Mouse (Mus musculus): ENCODE results near the gene Ctnnbl1.

Gene Ctnnbl1

GRCm38 (mm10) chr2:157750926-157751588, 13.9 kb downstream of the Ctnnbl1 start:
- DNase-seq (ENCODE audit: extremely low read depth, low read depth), result no peak

- no peak for DNase-seq (ENCODE audit: extremely low read depth, low read depth)
Measured at GRCm38 (mm10) chr2:157751589-157752373, 14.6 kb downstream of the Ctnnbl1 start.

- DNase-seq (ENCODE audit: extremely low read depth, low read depth), result no peak
Measured at GRCm38 (mm10) chr2:157752374-157752743, 15.2 kb downstream of the Ctnnbl1 start.

- DNase-seq (ENCODE audit: extremely low read depth, low read depth), result no peak
Measured at GRCm38 (mm10) chr2:157755771-157756170, 18.6 kb downstream of the Ctnnbl1 start.

DNA sequence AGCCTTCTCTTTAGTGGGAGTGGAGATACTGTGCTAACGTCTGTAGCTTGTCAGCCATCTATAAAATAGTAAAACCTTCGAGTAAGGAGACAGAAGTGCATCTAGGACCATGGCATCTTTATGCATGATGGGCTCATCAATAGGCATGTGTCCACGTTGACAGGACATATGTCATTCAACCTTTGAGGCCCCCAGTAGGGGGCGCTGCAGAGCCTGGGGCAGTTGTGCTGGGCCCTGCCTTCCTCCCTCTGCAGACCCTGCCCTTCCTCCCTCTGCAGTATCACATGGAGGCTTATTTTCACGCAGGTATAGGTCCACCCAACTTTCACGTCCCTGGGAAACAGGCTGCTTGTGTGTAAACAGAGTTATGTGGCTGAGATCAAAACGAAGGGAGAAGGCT, 19.0 kb downstream of the Ctnnbl1 start:
- DNase-seq (ENCODE audit: extremely low read depth, low read depth), result no peak

DNA sequence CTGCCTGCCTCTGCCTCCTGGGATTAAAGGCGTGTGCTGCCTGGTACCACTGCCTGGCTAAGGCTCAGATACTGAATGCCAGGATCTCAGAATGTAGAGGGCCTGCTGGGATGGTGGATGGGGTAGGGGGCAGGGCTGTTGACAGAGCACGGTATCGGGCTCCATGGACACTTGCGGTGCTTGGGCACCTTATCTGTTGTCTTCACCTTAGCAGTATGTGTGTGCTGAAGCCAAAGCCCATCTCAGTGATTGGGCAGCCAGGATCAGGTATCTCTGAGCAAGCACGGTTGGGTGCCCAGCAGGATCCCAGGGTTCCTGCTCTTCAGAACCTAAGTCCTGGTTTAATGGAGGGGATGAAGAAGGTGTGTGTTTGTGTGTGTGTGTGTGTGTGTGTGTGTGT, 21.2 kb downstream of the Ctnnbl1 start:
- no peak for DNase-seq (ENCODE audit: extremely low read depth, low read depth)

DNA sequence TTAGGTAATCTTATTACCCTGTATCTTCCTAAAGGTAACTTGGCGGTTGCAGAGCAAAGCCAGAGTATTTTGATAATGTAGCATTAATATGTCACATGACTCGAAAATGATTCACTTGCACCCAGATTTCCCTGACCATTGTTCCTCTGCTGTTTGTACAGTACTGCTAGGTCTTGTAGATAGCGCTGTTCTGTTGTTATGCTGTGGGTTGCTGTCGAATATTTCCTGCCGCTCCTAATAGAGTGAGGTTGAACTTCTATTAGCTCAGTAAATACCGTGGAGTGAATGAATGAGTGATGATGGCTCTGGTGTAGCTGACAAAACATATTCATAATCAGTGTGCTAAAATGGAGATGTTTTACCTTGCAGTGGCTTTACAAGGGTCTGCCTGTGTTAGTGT, 22.5 kb downstream of the Ctnnbl1 start:
- no peak for DNase-seq (ENCODE audit: extremely low read depth, low read depth)

DNA sequence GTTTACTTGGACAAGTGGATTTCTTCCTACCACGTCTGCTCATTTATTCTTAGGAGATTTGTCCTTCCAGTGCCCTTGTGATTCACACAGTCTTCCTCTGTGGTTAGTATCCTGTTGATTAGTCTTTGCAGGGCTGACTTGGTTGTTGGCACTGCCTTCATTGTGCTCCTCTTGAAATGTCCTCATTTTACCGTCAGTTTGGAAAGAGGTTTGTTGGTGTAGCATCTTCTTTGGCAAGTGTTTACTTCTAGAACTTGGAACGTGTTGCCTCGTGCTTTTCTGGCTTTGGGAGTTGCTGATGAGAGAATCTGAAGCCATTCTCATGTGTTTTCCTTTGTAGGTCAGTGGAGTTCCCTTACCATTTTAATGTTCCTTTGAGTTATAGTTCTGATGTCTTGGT, 25.7 kb downstream of the Ctnnbl1 start:
- DNase-seq (ENCODE audit: extremely low read depth, low read depth), result no peak

GRCm38 (mm10) chr2:157766591-157766990, 29.4 kb downstream of the Ctnnbl1 start:
- no peak for DNase-seq (ENCODE audit: extremely low read depth, low read depth)

- DNase-seq (ENCODE audit: extremely low read depth, low read depth), result no peak
Measured at GRCm38 (mm10) chr2:157768682-157769429, 31.7 kb downstream of the Ctnnbl1 start.

DNA sequence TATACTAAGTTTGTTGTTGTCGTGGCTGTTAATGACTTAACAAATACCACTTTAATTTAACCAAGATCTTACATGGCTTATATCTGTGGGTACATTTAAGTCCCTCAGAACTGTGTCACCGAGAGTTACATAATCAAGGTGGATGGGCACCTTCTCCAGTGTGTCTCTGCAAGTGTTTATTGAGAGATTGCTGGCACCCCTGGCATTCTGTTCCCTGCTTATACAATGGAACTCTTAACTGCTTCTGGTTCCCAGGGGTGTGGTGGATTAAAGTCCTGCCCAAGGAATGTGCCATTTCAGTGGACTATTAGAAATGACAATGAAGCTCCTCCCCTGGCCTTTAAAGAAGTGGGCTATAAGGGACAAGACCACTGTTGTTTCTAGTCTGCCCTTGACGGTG, 33.6 kb downstream of the Ctnnbl1 start:
- no peak for DNase-seq (ENCODE audit: extremely low read depth, low read depth)

- DNase-seq (ENCODE audit: extremely low read depth, low read depth), result no peak
Measured at GRCm38 (mm10) chr2:157773661-157774060, 36.5 kb downstream of the Ctnnbl1 start.

DNA sequence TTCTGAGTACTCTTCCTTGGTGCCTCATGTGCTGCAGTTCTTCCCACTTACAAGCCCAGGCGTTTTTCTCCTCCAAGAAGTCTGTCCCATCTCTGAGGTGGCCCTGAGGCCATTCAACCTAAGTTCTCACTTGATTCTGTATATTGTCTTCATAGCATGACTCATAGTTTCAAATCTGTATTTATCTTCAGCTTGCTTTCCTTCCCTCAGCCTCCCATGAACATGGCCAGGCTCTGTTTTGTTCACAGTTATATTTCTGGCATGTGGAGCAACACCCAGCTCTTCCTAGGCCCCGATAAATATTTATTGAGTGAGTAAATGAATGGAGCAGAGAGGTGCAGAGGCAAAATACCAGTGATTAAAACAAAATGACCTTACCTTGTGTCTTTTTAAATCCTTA, 38.8 kb downstream of the Ctnnbl1 start:
- DNase-seq (ENCODE audit: extremely low read depth, low read depth), result no peak

DNA sequence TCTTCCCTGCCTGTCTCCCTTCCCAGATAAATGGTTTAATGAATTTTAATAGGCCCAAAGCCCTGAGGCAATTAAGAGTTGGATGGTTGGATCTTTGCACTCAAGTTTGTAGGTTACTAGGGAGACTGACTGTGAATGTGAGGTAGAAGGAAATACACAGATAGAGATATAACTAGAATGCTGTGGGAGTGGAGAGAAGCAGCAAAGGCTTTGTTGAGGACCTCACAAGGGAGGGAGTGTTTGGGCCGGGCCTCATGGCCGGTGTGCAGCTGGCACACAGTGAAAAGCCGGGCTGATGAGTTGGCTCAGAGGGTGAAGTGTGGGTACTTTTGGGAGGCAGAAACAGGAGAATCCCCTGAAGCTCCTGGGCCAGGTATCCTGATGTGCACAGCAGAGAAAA, 43.8 kb downstream of the Ctnnbl1 start:
- DNase-seq (ENCODE audit: extremely low read depth, low read depth), result no peak

DNA sequence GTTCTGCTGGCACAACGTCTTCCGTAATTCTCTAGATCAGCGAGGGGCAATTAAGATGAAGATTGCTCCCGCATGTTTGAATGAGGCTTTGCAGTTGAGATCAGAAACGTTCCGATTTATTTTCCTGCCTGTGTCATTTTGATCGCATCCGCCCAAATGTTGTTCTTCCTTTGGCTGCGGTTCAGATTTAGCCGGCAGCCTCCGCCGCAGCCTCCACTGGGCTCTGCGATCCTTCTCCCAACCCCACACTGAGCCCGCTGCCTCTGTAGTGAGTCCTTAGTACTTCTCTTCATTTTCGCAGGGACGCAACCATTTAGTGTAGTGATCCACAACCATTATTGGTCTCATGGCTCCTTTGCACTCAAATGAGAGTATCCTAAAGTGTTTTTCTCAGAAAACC, 46.0 kb downstream of the Ctnnbl1 start:
- DNase-seq (ENCODE audit: extremely low read depth, low read depth), result no peak

DNA sequence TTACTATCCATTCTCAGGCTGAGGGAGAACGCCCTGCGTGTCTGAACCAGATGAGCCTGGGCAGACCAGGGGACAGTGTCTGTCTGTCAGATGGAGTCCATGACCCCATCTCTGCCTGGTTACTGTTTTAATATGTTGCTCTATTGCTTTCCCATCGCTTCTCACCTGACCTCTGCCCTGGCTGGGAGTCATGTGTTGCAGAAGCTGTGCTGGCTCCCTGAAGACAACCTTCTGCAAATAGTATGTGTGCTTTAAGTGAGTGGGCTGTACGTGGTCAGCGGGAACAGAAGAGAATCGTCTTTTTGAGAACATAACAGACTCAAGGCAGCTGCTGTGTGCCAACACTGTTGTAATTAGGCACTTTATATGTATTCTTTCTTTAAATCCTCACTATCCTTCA, 47.0 kb downstream of the Ctnnbl1 start:
- DNase-seq (ENCODE audit: extremely low read depth, low read depth), result no peak

- no peak for DNase-seq (ENCODE audit: extremely low read depth, low read depth)
Measured at GRCm38 (mm10) chr2:157784647-157785046, 47.4 kb downstream of the Ctnnbl1 start.

DNA sequence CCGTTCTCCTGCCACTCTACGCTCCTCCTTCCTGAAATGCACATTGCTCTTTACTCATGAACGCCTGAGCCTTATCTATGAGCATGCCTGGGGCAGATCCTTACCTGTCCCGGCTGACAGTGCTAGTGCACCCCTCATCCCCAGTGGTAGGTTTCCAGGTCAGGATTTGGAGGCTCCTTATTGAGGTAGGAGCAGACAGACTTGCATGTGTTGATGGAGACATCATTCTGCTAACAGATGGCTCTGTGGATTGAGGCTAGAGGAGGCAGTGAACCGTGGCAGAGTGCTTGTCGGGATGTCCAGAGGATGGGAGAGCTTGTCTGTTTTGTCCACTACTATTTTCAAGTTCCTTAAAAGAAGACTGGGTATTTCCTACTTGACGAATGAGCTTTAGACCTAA, 52.0 kb downstream of the Ctnnbl1 start:
- no peak for DNase-seq (ENCODE audit: extremely low read depth, low read depth)

DNA sequence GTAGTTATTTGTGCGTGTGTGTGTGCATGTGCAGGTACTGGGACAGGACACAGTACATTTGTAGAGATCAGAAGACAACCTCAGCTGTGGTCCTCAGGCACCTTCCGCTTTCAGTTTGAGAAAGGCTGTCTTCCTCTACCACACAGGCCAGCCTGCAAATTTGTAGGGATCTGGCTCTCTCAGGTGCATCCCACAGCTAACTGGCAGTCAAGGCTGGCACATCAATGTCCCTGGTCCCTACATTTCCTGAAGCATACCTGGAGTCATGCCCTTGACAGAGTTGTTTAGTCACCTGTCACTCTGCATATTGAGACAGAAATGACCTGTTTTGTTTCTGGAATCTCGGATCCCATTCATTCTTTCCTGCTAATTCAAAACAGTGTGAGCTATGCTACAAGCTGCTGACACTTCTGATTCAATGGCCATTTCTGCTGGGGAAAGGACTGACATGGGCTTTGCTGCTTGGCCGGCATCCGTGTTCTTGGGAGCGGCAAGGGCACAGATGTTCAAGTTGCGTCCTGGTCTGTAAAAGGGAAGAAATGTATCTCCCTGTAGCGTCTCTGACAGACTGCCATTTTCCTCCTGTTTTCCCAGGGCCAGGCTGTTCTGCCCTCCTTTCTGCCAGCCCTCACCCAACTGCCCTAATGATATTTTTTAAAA, 53.8 kb downstream of the Ctnnbl1 start:
- no peak for DNase-seq (ENCODE audit: extremely low read depth, low read depth)

GRCm38 (mm10) chr2:157791528-157792162, 54.4 kb downstream of the Ctnnbl1 start:
- no peak for DNase-seq (ENCODE audit: extremely low read depth, low read depth)

DNA sequence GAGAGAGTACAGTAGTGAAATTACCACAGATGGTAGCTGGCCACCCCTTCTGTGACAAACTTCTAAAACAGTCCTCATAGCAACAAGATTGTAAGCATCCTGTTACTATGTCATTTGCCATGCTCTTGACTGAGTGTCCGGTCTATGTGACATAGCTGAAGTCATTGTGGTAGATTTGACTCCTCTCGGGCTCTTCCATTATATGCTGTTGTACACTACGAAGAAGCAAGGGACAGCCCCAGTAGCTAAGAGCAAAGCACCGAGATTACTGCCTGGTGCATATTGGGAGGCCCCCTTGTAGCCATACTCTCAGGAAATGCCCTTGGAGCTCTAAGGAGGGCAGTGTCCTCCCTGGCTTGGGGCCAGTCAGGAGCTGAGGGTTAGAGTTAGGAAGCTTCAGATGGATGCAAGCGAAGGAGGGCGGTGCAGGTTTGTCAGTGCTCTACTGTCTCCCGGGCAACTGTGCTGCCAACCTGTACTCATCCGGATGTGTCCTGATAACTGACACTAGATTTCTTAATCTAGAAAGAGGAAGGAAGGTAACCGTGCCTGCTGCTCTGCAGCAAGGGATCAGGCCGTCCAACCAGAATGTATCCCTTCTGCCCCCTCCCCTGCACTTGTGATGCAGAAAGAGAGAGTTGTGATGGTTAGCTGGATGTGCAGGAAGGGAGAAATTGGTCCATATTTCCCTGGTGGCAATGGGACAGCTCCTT, 55.8 kb downstream of the Ctnnbl1 start:
- DNase-seq (ENCODE audit: extremely low read depth, low read depth), result peak; percentile 26
